Mouse (Mus musculus) bone marrow macrophage, adult 2 months (primary cell): ENCODE data around the gene B9d2. TPM values are rescaled to one million over a fixed set of nuclear protein-coding genes. Genes with fewer than 3 reads are reported as not detected.
A peak's percentile ranks its signal among the peaks of the same experiment; 100 is the strongest.
"Not testable (repeated sequence)": the region's sequence is repeated elsewhere in the genome, so short reads cannot be mapped to it uniquely, and the experiment has no call there.

Source experiments
- H3K27ac ChIP-seq: 2 replicates; pipeline ENCODE4 v1.5.1; 2012; ENCODE audit warnings: low read depth, low read length; ENCODE audit not compliant: insufficient read depth
- H3K4me1 ChIP-seq: 2 replicates; pipeline ENCODE4 v1.6.1; 2012; ENCODE audit warnings: low read length; ENCODE audit not compliant: control insufficient read depth, insufficient read depth
- H3K4me3 ChIP-seq: 2 replicates; pipeline ENCODE4 v1.5.1; 2012; ENCODE audit warnings: mild to moderate bottlenecking, low read length, moderate library complexity; ENCODE audit not compliant: insufficient read depth
- CTCF ChIP-seq: IDR thresholded peaks from 2 replicates; pipeline ENCODE4 v1.5.1; 2012; ENCODE audit warnings: low read depth, mild to moderate bottlenecking, low read length, moderate library complexity
- POLR2A ChIP-seq: IDR thresholded peaks from 2 replicates; pipeline ENCODE4 v1.6.1; 2012; ENCODE audit warnings: mild to moderate bottlenecking, low read depth, low read length, borderline replicate concordance
- polyA plus RNA-seq: library from polyadenylated mRNA; stranded (reverse); fragments of >200 nt; gene quantifications from 2 replicates; pipeline ENCODE4 v1.2.4, GENCODE M21; 2012; ENCODE audit not compliant: missing spikeins, insufficient read depth, insufficient read length

B9d2 gene
- polyA plus RNA-seq, 1 experiment, result 18.3 TPM

- no peak overlapping the region for H3K4me3 ChIP-seq
- TF ChIP-seq CTCF, result no peak
- no peak for TF ChIP-seq POLR2A
- peaks cover 36% of the 10 kb centered on the region for H3K4me1 ChIP-seq
- peak overlapping the region; percentile 38; the same call in 1 of the 2 replicates for H3K27ac ChIP-seq
Observed at GRCm38 (mm10) chr7:25712801-25713200, 32.2 kb downstream of the B9d2 start.

DNA sequence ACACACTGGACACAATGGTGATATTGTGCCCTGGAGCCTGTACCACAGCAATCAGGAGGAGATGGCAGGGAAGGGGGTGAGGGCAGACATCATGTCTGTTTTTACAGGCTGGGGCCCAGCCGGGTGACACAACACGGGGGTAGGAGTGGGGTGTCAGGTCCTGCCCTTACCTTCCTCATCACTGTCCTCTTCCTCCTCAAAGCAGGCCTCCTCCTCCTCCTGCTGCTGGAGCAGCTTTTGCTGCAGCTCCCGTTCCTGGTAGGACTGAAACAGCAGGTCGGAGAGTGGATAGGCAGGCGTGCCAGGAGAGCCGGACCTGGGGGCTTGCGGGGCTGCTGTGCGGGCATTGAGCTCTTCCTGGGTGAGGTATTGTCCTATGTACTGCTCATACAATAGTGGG lies 34.0 kb downstream of the B9d2 start:
- no peak for TF ChIP-seq CTCF
- H3K4me1 ChIP-seq, result peaks cover 36% of the 10 kb centered on the region
- H3K4me3 ChIP-seq, result no peak overlapping the region
- H3K27ac ChIP-seq, result no peak overlapping the region

DNA sequence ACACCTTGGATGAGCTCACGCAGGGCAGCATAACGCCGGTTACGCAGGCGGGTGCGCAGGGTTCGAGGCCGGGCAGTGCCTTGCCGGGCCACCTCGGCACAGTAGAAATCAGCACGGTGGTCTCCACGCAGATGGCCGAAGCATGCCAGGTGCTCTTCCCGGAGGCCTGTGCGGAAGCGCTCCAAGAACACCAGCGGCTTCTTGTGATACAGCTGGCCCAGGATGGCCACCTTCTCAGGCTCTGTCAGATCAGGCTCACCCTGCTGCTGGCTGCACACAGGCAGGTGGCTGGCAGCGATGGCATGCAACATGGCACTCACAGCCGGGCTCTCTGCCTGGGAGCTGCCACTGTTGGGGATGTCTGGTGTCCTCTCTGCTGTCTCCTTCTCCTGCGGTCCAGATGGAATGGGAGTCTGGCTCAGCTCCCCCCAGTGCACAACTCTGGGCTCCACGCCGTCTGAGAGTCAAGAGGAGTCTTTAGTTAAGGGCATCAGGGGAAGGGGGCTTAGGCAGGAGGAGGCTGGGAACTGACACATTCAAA lies 35.2 kb downstream of the B9d2 start:
- Histone ChIP-seq H3K27ac (no peak overlapping the region), H3K4me3 (no peak overlapping the region), H3K4me1 (peaks cover 31% of the 10 kb centered on the region)
- no peak for TF ChIP-seq CTCF
- TF ChIP-seq POLR2A, result no peak

- Histone ChIP-seq H3K27ac (no peak overlapping the region), H3K4me1 (peaks cover 22% of the 10 kb centered on the region), H3K4me3 (peak overlapping the region; percentile 21; the same call in 1 of the 2 replicates)
- TF ChIP-seq POLR2A, result no peak
- TF ChIP-seq CTCF, result no peak
Observed at GRCm38 (mm10) chr7:25717478-25717877, 36.9 kb downstream of the B9d2 start.

GRCm38 (mm10) chr7:25718788-25719417 lies 38.3 kb downstream of the B9d2 start, which contains the start of gene Ccdc97:
Ccdc97 (minus strand) TSS chr7:25719088.
- H3K4me1 ChIP-seq, result peaks cover 20% of the 10 kb centered on the region
- H3K4me3 ChIP-seq, result peak within 1 kb of the TSS; percentile 82
- peak within 1 kb of the TSS; percentile 76 for H3K27ac ChIP-seq
- TF ChIP-seq CTCF (no peak), POLR2A (no peak)

- TF ChIP-seq POLR2A (no peak), CTCF (peak; percentile 77)
- H3K4me1 ChIP-seq, result peaks cover 20% of the 10 kb centered on the region
- H3K4me3 ChIP-seq, result no peak overlapping the region
Observed at GRCm38 (mm10) chr7:25719761-25720610, 39.4 kb downstream of the B9d2 start.

GRCm38 (mm10) chr7:25720760-25721159 lies 40.2 kb downstream of the B9d2 start:
- no peak overlapping the region for H3K27ac ChIP-seq
- TF ChIP-seq CTCF (no peak), POLR2A (no peak)
- no peak overlapping the region for H3K4me3 ChIP-seq
- H3K4me1 ChIP-seq, result peaks cover 20% of the 10 kb centered on the region

More at GRCm38 (mm10) chr7:25719761-25720610, 39.4 kb downstream of the B9d2 start:
- H3K27ac ChIP-seq, result peak overlapping the region; percentile 67

- Histone ChIP-seq H3K4me1 (peaks cover 27% of the 10 kb centered on the region), H3K27ac (peak overlapping the region; percentile 25)
- H3K4me3 ChIP-seq, result not testable (repeated sequence)
Observed at GRCm38 (mm10) chr7:25721776-25722175, 41.2 kb downstream of the B9d2 start.

GRCm38 (mm10) chr7:25725886-25726285 lies 45.3 kb downstream of the B9d2 start:
- TF ChIP-seq CTCF (no peak), POLR2A (no peak)

GRCm38 (mm10) chr7:25727800-25728199 lies 47.2 kb downstream of the B9d2 start:
- no peak overlapping the region for H3K4me3 ChIP-seq
- TF ChIP-seq POLR2A, result no peak
- TF ChIP-seq CTCF, result no peak
- peaks cover 39% of the 10 kb centered on the region for H3K4me1 ChIP-seq
- H3K27ac ChIP-seq, result no peak overlapping the region

More at GRCm38 (mm10) chr7:25725886-25726285, 45.3 kb downstream of the B9d2 start:
- Histone ChIP-seq H3K27ac (no peak overlapping the region), H3K4me3 (no peak overlapping the region), H3K4me1 (peaks cover 31% of the 10 kb centered on the region)

DNA sequence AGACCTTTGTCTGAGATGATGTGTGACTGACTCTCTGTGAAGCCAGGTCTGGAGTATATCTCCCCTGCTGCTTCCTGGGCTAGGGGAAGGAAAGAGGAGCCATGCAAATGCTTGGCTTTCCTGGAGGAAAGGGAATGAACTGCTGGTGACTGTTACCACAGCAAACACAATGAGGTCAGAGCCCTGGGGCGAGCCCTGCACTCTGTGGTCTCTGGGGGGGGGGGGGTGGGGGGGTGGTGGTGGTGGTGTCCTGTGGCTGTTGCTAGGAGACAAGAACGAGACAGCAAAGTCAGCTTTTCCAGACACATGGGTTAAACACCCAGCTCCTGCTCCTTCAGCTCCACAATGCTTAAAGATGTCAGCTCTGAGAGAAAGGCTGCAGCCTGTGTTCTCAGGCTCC lies 48.8 kb downstream of the B9d2 start:
- Histone ChIP-seq H3K4me1 (peaks cover 50% of the 10 kb centered on the region), H3K4me3 (no peak overlapping the region), H3K27ac (peak overlapping the region; percentile 95)
- TF ChIP-seq CTCF, result no peak
